Mouse (Mus musculus) G1E (cell line): ENCODE measurements around the gene Ehd1.

Experiments
- CTCF ChIP-seq: IDR thresholded peaks from 2 replicates; pipeline ENCODE4 v1.5.1; 2012; ENCODE audit warnings: low read depth, low read length, inconsistent platforms, mixed read lengths
- GATA1 ChIP-seq: IDR thresholded peaks from 2 replicates; pipeline ENCODE4 v1.6.1; 2012; ENCODE audit warnings: borderline replicate concordance, low read length, inconsistent platforms, mixed read lengths
- POLR2AphosphoS5 ChIP-seq: IDR thresholded peaks from 2 replicates; pipeline ENCODE4 v1.6.1; 2012; ENCODE audit warnings: low read depth, low read length, inconsistent platforms; ENCODE audit not compliant: insufficient replicate concordance

DNA sequence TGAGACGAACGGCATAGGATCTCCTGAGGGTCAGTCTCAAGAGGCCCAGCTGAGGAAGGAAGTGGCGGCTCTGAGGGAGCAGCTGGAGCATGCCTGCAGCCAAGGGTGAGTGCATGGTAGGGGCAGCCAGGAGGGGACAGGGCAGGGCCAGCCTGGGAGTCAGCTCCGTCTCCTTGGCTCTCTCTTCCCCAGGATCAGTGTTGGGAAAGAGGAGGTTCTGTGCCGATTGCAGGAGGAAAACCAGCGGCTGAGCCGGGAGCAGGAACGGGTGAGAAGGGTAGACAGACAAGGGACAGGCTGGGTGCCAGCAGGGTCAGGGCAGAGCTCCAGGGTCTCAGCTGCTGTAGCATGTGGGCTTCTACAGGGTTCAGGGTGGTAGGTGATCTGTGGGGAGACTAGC is 38.0 kb downstream of the Ehd1 start:
- no peak for TF ChIP-seq CTCF
- no peak for TF ChIP-seq GATA1
- TF ChIP-seq POLR2AphosphoS5: no peak
